Mouse (Mus musculus) lung, postnatal 0 days (tissue): Measurements from ENCODE around the gene Abl1. TPM values are rescaled to one million over a fixed set of nuclear protein-coding genes. Genes with fewer than 3 reads are reported as not detected.
A peak's percentile ranks its signal among the peaks of the same experiment; 100 is the strongest.

ENCODE experiments used
- ATAC-seq: fragments of 200-750 bp; cut with Nextera tagmentation; 2 replicates; pipeline ENCODE4 v1.8.0; 2017; ENCODE audit warnings: moderate library complexity
- DNase-seq: peaks from one replicate; pipeline ENCODE4 v3.0.0-alpha.2; 2016; ENCODE audit warnings: low spot score
- H3K27ac ChIP-seq: fragments of 300-500 bp; sonication (generic); 2 replicates; pipeline ENCODE4 v1.5.1; 2014; ENCODE audit warnings: antibody characterized with exemption, mild to moderate bottlenecking, low read length, mixed read lengths
- H3K27me3 ChIP-seq: fragments of 300-500 bp; sonication (generic); replicated peaks from 2 replicates; pipeline ENCODE4 v1.6.1; 2014; ENCODE audit warnings: low read length, mixed read lengths; ENCODE audit not compliant: insufficient read depth
- H3K36me3 ChIP-seq: fragments of 300-500 bp; sonication (generic); 2 replicates; pipeline ENCODE4 v1.6.1; 2014; ENCODE audit warnings: low read length, mixed read lengths; ENCODE audit not compliant: insufficient read depth
- H3K4me1 ChIP-seq: fragments of 300-500 bp; sonication (generic); 2 replicates; pipeline ENCODE4 v1.6.1; 2014; ENCODE audit warnings: antibody characterized with exemption, low read depth, low read length, mixed read lengths; ENCODE audit not compliant: insufficient read depth
- H3K4me2 ChIP-seq: fragments of 300-500 bp; sonication (generic); replicated peaks from 2 replicates; pipeline ENCODE4 v1.6.1; 2014; ENCODE audit warnings: low read depth, mild to moderate bottlenecking, low read length, moderate library complexity, mixed read lengths
- H3K4me3 ChIP-seq: fragments of 300-500 bp; sonication (generic); 2 replicates; pipeline ENCODE4 v1.5.1; 2014; ENCODE audit warnings: low read depth, low read length
- H3K9ac ChIP-seq: fragments of 300-500 bp; sonication (generic); replicated peaks from 2 replicates; pipeline ENCODE4 v1.6.1; 2014; ENCODE audit warnings: low read depth, mild to moderate bottlenecking
- H3K9me3 ChIP-seq: fragments of 300-500 bp; sonication (generic); 2 replicates; pipeline ENCODE4 v1.6.1; 2016; ENCODE audit warnings: low read length, mixed read lengths
- CTCF ChIP-seq: IDR thresholded peaks from 2 replicates; pipeline ENCODE4 v1.5.1; 2016; ENCODE audit warnings: antibody characterized with exemption, mild to moderate bottlenecking
- EP300 ChIP-seq: IDR thresholded peaks from 2 replicates; pipeline ENCODE4 v1.6.1; 2016; ENCODE audit warnings: antibody characterized with exemption, mild to moderate bottlenecking, control low read depth
- WGBS: fragments of 180-500 bp; shearing (Covaris S2); extraction: QIAGEN DNeasy Blood & Tissue Kit; methylation state at CpG from one replicate; pipeline ENCODE4 v1.1.7; 2014; 5-methylcytosine and 5-hydroxymethylcytosine counted together
- polyA plus RNA-seq: library from polyadenylated mRNA; unstranded; fragments of >200 nt; fragmentation: Nextera tagmentation; extraction: Ambion mirVana; gene quantifications from 2 replicates; pipeline ENCODE4 v1.2.1, GENCODE M21; 2015

Abl1 gene
- polyA plus RNA-seq, 1 experiment from 2014 or later, result 16.3 TPM

DNA sequence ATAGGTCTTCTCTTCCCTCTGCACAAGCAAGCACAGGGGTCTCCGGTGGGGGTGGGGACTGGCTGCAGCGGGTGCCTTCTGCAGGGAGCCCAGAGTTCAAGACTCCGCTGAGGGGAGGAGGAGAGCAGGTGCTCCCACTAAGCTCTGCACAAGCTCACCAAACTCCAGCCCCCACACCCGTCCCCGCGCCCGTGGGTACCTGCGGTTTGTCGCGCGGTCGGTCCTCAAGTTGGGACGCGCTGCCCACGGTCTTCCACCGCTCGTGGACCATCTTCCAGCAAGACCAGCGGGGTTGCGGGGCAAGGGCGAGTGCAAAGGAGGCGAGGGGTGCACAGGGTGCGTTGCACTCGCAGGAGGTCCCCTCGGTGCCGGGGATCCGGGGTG, 157.3 kb downstream of the Abl1 start:
- Histone ChIP-seq H3K27me3 (peaks cover 42% of the 10 kb centered on the region), H3K9me3 (no peaks in the 10 kb centered on the region), H3K4me2 (peak overlapping the region; percentile 79), H3K27ac (no peak overlapping the region), H3K36me3 (no peaks in the 10 kb centered on the region), H3K4me3 (peak overlapping the region; percentile 48), H3K9ac (no peak overlapping the region), H3K4me1 (peaks cover 10% of the 10 kb centered on the region; the same call in 1 of the 2 replicates)
- ATAC-seq, result no peak
- WGBS, result 6% methylated on average over 26 of the region's 26 CpGs
- no peak for TF ChIP-seq CTCF
- no peak for TF ChIP-seq EP300
- DNase-seq, result no peak

DNA sequence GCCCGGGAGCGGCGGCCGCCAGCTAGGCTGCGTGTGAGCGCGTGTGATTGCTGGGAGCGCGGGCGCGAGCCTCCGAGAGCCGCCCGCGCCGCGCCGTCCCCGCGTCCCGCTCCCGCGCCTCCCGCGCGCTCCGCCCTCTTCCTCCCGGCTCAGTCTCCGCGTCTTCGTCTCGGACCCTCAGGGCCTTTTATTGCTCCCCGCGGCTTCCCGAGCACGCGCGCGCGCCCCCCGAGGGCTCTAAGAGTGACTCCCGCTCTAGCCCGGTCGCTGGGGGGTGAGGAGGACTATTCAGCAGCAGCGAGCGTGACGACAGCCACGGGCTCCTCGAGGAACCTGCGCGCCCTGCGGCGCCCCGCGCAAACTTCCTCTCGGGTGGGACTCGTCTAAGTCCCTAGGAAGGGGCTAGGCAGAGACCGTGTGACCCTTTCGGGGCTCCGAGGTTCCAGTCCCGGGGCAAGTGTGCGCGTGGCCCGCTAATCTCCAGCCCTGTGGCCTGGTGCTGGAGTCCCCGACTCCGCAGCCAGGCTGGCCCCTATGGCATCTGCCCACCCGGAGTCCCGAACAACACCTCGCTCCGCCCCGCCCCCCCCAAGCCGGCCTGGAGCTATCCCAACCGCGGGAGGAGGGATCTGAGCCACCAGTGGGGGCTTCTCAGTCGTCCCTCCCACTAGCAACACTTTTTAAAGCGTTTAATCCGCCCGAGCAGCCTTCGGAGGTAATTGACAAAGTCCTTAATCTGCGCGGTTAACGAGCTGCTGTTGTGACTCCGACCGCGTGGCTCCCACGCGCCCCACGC, 157.9 kb downstream of the Abl1 start, which contains the start of gene Fibcd1:
Fibcd1 (minus strand) TSS at position 110 of the 796 bp plus-strand sequence.
- Histone ChIP-seq H3K27me3 (peaks cover 42% of the 10 kb centered on the region), H3K4me1 (peaks cover 10% of the 10 kb centered on the region; the same call in 1 of the 2 replicates), H3K27ac (no peak within 1 kb of the TSS), H3K4me2 (peak within 1 kb of the TSS; percentile 79), H3K9ac (no peak within 1 kb of the TSS), H3K9me3 (no peaks in the 10 kb centered on the region), H3K36me3 (no peaks in the 10 kb centered on the region), H3K4me3 (peak within 1 kb of the TSS; percentile 48)
- TF ChIP-seq CTCF (no peak), EP300 (no peak)
- ATAC-seq (no peak), DNase-seq (no peak)
- 1% methylated on average over 56 of the region's 88 CpGs for WGBS

DNA sequence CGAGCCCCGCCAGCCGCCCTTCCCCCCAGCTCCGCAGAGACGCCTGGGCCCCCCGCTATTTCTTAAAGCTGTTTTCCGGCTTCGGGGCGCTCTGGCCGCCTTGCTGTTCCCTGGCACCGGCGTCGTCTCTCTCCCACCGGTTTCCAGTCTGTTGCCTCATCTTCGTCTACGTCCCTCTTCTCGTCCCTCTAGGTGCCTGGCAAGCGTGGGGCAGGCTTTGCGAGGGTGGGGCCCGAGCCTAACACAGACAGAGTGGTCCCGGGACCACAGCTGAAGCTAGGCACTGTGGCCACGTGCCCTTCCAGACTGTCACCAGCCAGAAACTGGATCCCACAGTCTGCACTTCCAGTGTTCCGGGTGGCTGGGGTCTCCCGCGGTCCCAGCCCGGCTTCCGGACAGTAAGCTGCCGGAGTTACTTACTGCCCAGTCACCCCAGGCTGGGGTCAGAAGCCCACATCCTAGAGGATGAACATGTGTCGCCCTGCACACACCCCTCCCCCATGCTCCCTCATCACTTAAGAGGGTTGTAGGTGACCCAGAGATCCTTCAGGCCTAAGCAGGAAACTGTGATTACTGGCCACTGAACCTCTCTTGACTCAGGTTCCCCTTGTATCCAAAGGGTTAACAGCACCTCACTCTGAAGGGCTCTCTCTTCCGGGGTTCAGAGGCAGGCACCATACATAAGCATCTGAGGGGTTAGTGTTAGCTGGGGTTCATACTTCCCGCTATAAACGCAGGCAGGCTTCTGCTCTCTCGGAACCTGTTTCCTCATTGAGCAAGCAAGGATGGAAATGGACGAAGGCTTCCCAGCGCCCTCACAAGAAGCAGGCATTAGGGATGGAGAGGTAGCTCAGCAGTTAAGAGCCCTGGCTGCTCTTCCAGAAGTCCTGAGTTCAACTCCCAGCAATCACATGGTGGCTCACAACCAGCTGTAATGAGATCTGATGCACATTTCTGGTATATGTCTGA, 158.8 kb downstream of the Abl1 start:
- H3K4me1 ChIP-seq, result peaks cover 10% of the 10 kb centered on the region; the same call in 1 of the 2 replicates
- H3K27ac ChIP-seq, result no peak overlapping the region
- DNase-seq (no peak), ATAC-seq (no peak)
- WGBS, result 5% methylated on average over 31 of the region's 35 CpGs
- H3K9ac ChIP-seq, result no peak overlapping the region
- H3K4me3 ChIP-seq, result peak overlapping the region; percentile 48
- H3K9me3 ChIP-seq, result no peaks in the 10 kb centered on the region
- H3K27me3 ChIP-seq, result peaks cover 40% of the 10 kb centered on the region
- TF ChIP-seq EP300 (no peak), CTCF (no peak)
- H3K4me2 ChIP-seq, result peak overlapping the region; percentile 79
- no peaks in the 10 kb centered on the region for H3K36me3 ChIP-seq

DNA sequence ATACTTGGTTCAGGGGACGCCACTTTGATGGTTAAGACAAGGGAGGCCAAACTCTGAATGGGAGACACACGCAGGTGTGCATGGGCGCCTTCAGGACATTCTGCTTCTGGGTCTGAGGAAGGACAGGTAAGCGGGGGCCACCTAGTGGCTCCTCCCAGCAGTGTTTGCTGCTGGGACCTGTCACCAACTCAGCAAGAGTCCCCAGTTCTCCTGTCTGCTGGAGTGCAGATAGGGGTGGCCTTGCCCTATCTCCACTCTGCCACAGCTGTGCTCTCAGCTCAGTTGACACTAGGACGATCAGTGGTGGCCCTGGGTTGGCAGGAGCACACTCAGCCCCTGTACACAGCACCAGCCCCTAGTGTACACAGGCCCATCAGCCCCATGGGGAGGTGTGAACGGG, 159.7 kb downstream of the Abl1 start:
- Histone ChIP-seq H3K36me3 (no peaks in the 10 kb centered on the region), H3K4me3 (no peak overlapping the region), H3K9ac (no peak overlapping the region), H3K9me3 (no peaks in the 10 kb centered on the region), H3K4me1 (peaks cover 10% of the 10 kb centered on the region; the same call in 1 of the 2 replicates), H3K4me2 (no peak overlapping the region), H3K27ac (no peak overlapping the region), H3K27me3 (peaks cover 40% of the 10 kb centered on the region)
- ATAC-seq, result peak; percentile 21; the same call in 1 of the 2 replicates
- DNase-seq, result peak; percentile 50
- TF ChIP-seq EP300 (no peak), CTCF (peak; percentile 64)
- WGBS, result 13% methylated on average over 6 of the region's 6 CpGs

DNA sequence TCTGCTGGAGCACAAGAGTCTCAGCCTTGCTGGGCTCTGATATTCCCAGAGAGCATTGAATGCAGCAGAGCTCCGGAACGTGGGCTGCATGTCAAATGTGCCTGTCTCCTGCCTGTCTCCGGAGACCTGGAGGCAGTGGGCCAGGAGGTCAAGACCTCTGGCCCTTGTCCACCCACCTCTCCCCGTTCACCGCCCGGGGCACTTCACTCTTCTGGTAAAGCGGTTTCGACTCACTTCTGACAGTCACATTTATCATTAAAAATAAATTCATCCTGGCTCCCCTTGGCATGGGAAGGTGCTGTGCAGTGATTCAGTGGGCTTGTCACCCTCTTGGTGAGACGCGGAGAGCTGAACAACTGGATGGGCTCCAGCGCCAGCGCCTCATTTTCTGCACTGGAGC, 162.0 kb downstream of the Abl1 start:
- Histone ChIP-seq H3K4me3 (no peak overlapping the region), H3K4me1 (peaks cover 17% of the 10 kb centered on the region; the same call in 1 of the 2 replicates), H3K27ac (no peak overlapping the region), H3K36me3 (no peaks in the 10 kb centered on the region), H3K9me3 (no peaks in the 10 kb centered on the region), H3K9ac (no peak overlapping the region), H3K27me3 (peaks cover 22% of the 10 kb centered on the region), H3K4me2 (no peak overlapping the region)
- ATAC-seq (no peak), DNase-seq (no peak)
- TF ChIP-seq CTCF (no peak), EP300 (no peak)
- WGBS, result 24% methylated on average over 12 of the region's 12 CpGs

Other genes with a start within 250 kb of the Abl1 start
- gene Ass1, start 218.2 kb upstream of the Abl1 start, polyA plus RNA-seq, result 26.0 and 27.0 TPM in 2 replicates
- 47.7 and 55.1 TPM in 2 replicates for gene Fubp3, start 115.7 kb upstream of the Abl1 start, polyA plus RNA-seq
- not detected in 2 replicates for gene Prdm12, start 48.3 kb upstream of the Abl1 start, polyA plus RNA-seq
- gene Exosc2, start 17.7 kb upstream of the Abl1 start, polyA plus RNA-seq, result 17.7 and 18.7 TPM in 2 replicates
- gene Qrfp, start 122.2 kb downstream of the Abl1 start, polyA plus RNA-seq, result 0.04 and 0.13 TPM in 2 replicates
- 0.02 and 0.08 TPM in 2 replicates for gene Fibcd1, start 157.6 kb downstream of the Abl1 start, polyA plus RNA-seq
- 2.9 and 3.4 TPM in 2 replicates for gene Lamc3, start 198.9 kb downstream of the Abl1 start, polyA plus RNA-seq